Mouse (Mus musculus) forebrain, embryonic 11.5 days (tissue): ENCODE measurements around the gene Inf2. TPM values are rescaled to one million over a fixed set of nuclear protein-coding genes. Genes with fewer than 3 reads are reported as not detected.

Experiments used
- ATAC-seq: fragments of 200-750 bp; cut with Nextera tagmentation; replicated peaks from 2 replicates; pipeline ENCODE4 v1.8.0; 2017; ENCODE audit warnings: moderate TSS enrichment; ENCODE audit not compliant: low FRiP score
- DNase-seq: peaks from one replicate; pipeline ENCODE4 v3.0.0-alpha.2; 2017; ENCODE audit warnings: low spot score
- H3K27ac ChIP-seq: fragments of 300-500 bp; sonication (generic); 2 replicates; pipeline ENCODE4 v1.5.1; 2014; ENCODE audit warnings: low read depth, low read length
- H3K27me3 ChIP-seq: fragments of 300-500 bp; sonication (generic); 2 replicates; pipeline ENCODE4 v1.6.1; 2014; ENCODE audit warnings: mild to moderate bottlenecking, low read length, mixed read lengths; ENCODE audit not compliant: control insufficient read depth, insufficient read depth
- H3K36me3 ChIP-seq: fragments of 300-500 bp; sonication (generic); 2 replicates; pipeline ENCODE4 v1.6.1; 2014; ENCODE audit warnings: mild to moderate bottlenecking, low read length, moderate library complexity, mixed read lengths; ENCODE audit not compliant: control insufficient read depth, insufficient read depth
- H3K4me1 ChIP-seq: fragments of 300-500 bp; sonication (generic); replicated peaks from 2 replicates; pipeline ENCODE4 v1.6.1; 2014; ENCODE audit warnings: low read length, mixed read lengths; ENCODE audit not compliant: control insufficient read depth, insufficient read depth
- H3K4me2 ChIP-seq: fragments of 300-500 bp; sonication (generic); 2 replicates; pipeline ENCODE4 v1.6.1; 2014; ENCODE audit warnings: low read depth, mild to moderate bottlenecking, low read length, moderate library complexity, mixed read lengths; ENCODE audit not compliant: severe bottlenecking
- H3K4me3 ChIP-seq: fragments of 300-500 bp; sonication (generic); 2 replicates; pipeline ENCODE4 v1.5.1; 2014; ENCODE audit warnings: low read depth, low read length
- H3K9ac ChIP-seq: fragments of 300-500 bp; sonication (generic); 2 replicates; pipeline ENCODE4 v1.6.1; 2014; ENCODE audit warnings: low read length
- H3K9me3 ChIP-seq: fragments of 300-500 bp; sonication (generic); 2 replicates; pipeline ENCODE4 v1.6.1; 2016; ENCODE audit warnings: low read length, mixed read lengths; ENCODE audit not compliant: control insufficient read depth
- WGBS: fragments of 180-500 bp; shearing (Covaris S2); extraction: QIAGEN DNeasy Blood & Tissue Kit; methylation state at CpG from one replicate; pipeline ENCODE4 v1.1.7; 2014; 5-methylcytosine and 5-hydroxymethylcytosine counted together
- polyA plus RNA-seq: library from polyadenylated mRNA; unstranded; fragments of >200 nt; fragmentation: Nextera tagmentation; extraction: Ambion mirVana; gene quantifications from 2 replicates; pipeline ENCODE4 v1.2.1, GENCODE M21; 2014

Gene Inf2
- polyA plus RNA-seq, 1 experiment from 2014 or later, result 1.6 TPM

- peak; percentile 61 for ATAC-seq
- H3K9ac ChIP-seq, result no peak overlapping the region
Measured at GRCm38 (mm10) chr12:112604709-112605649, 16.4 kb downstream of the Inf2 start.

GRCm38 (mm10) chr12:112605766-112606165 is 17.2 kb downstream of the Inf2 start:
- no peak overlapping the region for H3K4me3 ChIP-seq
- H3K9me3 ChIP-seq, result no peaks in the 10 kb centered on the region
- no peak overlapping the region for H3K4me2 ChIP-seq
- peak; percentile 62; the same call in 1 of the 2 replicates for ATAC-seq
- H3K36me3 ChIP-seq, result no peaks in the 10 kb centered on the region
- peak; percentile 87 for DNase-seq
- WGBS, result 49% methylated on average over 6 of the region's 6 CpGs
- H3K4me1 ChIP-seq, result no peaks in the 10 kb centered on the region
- H3K27ac ChIP-seq, result no peak overlapping the region
- no peaks in the 10 kb centered on the region for H3K27me3 ChIP-seq
- H3K9ac ChIP-seq, result no peak overlapping the region

More at GRCm38 (mm10) chr12:112604709-112605649, 16.4 kb downstream of the Inf2 start:
- H3K9me3 ChIP-seq, result no peaks in the 10 kb centered on the region
- no peak overlapping the region for H3K4me3 ChIP-seq
- no peak overlapping the region for H3K4me2 ChIP-seq
- WGBS, result 65% methylated on average over 20 of the region's 20 CpGs
- no peak overlapping the region for H3K27ac ChIP-seq
- no peaks in the 10 kb centered on the region for H3K4me1 ChIP-seq
- H3K27me3 ChIP-seq, result no peaks in the 10 kb centered on the region
- DNase-seq, result peak; percentile 72
- H3K36me3 ChIP-seq, result no peaks in the 10 kb centered on the region

GRCm38 (mm10) chr12:112606998-112607397 is 18.4 kb downstream of the Inf2 start:
- Histone ChIP-seq H3K9ac (no peak overlapping the region), H3K4me1 (no peaks in the 10 kb centered on the region), H3K27ac (no peak overlapping the region), H3K9me3 (no peaks in the 10 kb centered on the region), H3K27me3 (no peaks in the 10 kb centered on the region), H3K36me3 (no peaks in the 10 kb centered on the region), H3K4me2 (no peak overlapping the region), H3K4me3 (no peak overlapping the region)
- WGBS, result 80% methylated on average over 6 of the region's 6 CpGs
- DNase-seq, result no peak
- ATAC-seq, result no peak

GRCm38 (mm10) chr12:112609031-112609430 is 20.4 kb downstream of the Inf2 start:
- H3K36me3 ChIP-seq, result no peaks in the 10 kb centered on the region
- H3K27me3 ChIP-seq, result no peaks in the 10 kb centered on the region
- no peak for DNase-seq
- no peak overlapping the region for H3K27ac ChIP-seq
- ATAC-seq, result no peak
- H3K4me1 ChIP-seq, result no peaks in the 10 kb centered on the region
- H3K9me3 ChIP-seq, result no peaks in the 10 kb centered on the region
- H3K4me2 ChIP-seq, result no peak overlapping the region
- WGBS, result 90% methylated on average over 10 of the region's 10 CpGs
- no peak overlapping the region for H3K9ac ChIP-seq
- no peak overlapping the region for H3K4me3 ChIP-seq

GRCm38 (mm10) chr12:112616668-112617067 is 28.1 kb downstream of the Inf2 start:
- Histone ChIP-seq H3K9me3 (no peaks in the 10 kb centered on the region), H3K4me2 (no peak overlapping the region), H3K27me3 (peaks cover 16% of the 10 kb centered on the region), H3K27ac (no peak overlapping the region), H3K36me3 (no peaks in the 10 kb centered on the region), H3K9ac (no peak overlapping the region), H3K4me1 (peaks cover 12% of the 10 kb centered on the region; the same call in 1 of the 2 replicates), H3K4me3 (no peak overlapping the region)
- 66% methylated on average over 9 of the region's 9 CpGs for WGBS
- DNase-seq (no peak), ATAC-seq (no peak)

GRCm38 (mm10) chr12:112617184-112617583 is 28.6 kb downstream of the Inf2 start:
- no peak for DNase-seq
- Histone ChIP-seq H3K9ac (no peak overlapping the region), H3K36me3 (no peaks in the 10 kb centered on the region), H3K4me1 (peaks cover 12% of the 10 kb centered on the region; the same call in 1 of the 2 replicates), H3K9me3 (no peaks in the 10 kb centered on the region), H3K27me3 (peaks cover 16% of the 10 kb centered on the region), H3K27ac (no peak overlapping the region), H3K4me2 (no peak overlapping the region), H3K4me3 (no peak overlapping the region)
- WGBS, result 92% methylated on average over 11 of the region's 11 CpGs
- no peak for ATAC-seq

GRCm38 (mm10) chr12:112617898-112618380 is 29.4 kb downstream of the Inf2 start:
- peak; percentile 73 for ATAC-seq
- Histone ChIP-seq H3K27ac (no peak overlapping the region), H3K4me1 (peaks cover 12% of the 10 kb centered on the region; the same call in 1 of the 2 replicates), H3K27me3 (peaks cover 16% of the 10 kb centered on the region), H3K9ac (no peak overlapping the region), H3K36me3 (no peaks in the 10 kb centered on the region), H3K9me3 (no peaks in the 10 kb centered on the region), H3K4me3 (no peak overlapping the region), H3K4me2 (no peak overlapping the region)
- DNase-seq, result peak; percentile 80
- 15% methylated on average over 8 of the region's 8 CpGs for WGBS

- Histone ChIP-seq H3K9me3 (no peaks in the 10 kb centered on the region), H3K4me1 (peaks cover 12% of the 10 kb centered on the region; the same call in 1 of the 2 replicates), H3K27ac (no peak overlapping the region), H3K4me2 (peak overlapping the region; percentile 97), H3K36me3 (no peaks in the 10 kb centered on the region), H3K27me3 (peaks cover 16% of the 10 kb centered on the region), H3K9ac (peak overlapping the region; percentile 72), H3K4me3 (peak overlapping the region; percentile 48; the same call in 1 of the 2 replicates)
- 28% methylated on average over 13 of the region's 13 CpGs for WGBS
- DNase-seq (no peak), ATAC-seq (no peak)
Measured at GRCm38 (mm10) chr12:112618981-112619685, 30.5 kb downstream of the Inf2 start.
